Mouse (Mus musculus): ENCODE results near the gene Tcl1b5. TPM values are rescaled to one million over a fixed set of nuclear protein-coding genes. Genes with fewer than 3 reads are reported as not detected.

The Tcl1b5 gene
- total RNA-seq (2023), result not detected

DNA sequence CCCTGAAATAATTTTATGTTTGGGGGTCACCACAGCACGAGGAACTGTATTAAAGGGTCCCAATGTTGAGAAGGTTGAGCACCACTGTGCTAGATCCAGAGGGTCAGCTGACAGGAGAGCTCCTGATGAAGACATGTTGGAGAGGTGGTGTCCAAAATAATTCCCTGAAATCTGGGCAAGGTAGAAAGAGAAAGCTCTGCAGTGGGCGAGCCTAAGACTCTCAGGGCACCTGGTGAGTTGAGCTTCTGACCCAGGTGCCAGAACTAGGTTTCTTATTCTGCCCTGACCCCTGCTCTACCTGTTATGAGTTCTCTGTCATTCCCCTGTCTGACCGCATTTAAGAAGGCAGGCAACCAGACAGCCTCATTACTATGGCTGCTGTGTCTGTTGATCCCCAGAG lies at the start of gene Tcl1b5:
Gene Tcl1b5 (plus strand): TSS at position 301 of the 400 bp plus-strand sequence.

GRCm38 (mm10) chr12:105145714-105146113 lies 30.4 kb upstream of the Tcl1b5 start, which contains the start of gene Tcl1b2:
TSS of gene Tcl1b2 (plus strand) at chr12:105146014.

GRCm38 (mm10) chr12:105159390-105159789 lies 16.8 kb upstream of the Tcl1b5 start, which contains the start of gene Tcl1b1:
TSS of gene Tcl1b1 (plus strand) at chr12:105159690.

GRCm38 (mm10) chr12:105190743-105191142 lies 14.6 kb downstream of the Tcl1b5 start, which contains the start of gene Tcl1b3:
TSS of gene Tcl1b3 (plus strand) at chr12:105191043.

DNA sequence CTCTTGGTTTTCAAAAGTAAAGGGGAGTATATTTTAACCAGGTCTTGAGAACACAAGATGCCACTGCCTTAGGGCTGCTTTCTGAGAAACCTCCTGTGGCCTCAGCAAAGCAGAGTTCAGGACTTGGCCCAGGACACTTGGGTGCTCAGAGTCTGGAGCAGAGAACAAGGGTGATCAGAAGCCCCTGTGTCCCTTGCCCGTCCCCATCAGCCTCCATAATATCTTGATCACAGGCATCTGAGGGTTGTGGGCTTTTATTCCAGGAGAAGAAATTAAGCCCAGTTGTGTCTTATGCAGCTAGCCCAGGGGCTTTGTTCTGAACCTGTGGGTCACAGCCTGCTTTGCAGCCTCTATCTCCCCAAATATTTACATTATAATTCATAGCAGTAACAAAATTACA lies 25.5 kb downstream of the Tcl1b5 start, which contains the start of gene Tcl1b4:
Gene Tcl1b4 (plus strand): TSS at position 301 of the 400 bp plus-strand sequence.

DNA sequence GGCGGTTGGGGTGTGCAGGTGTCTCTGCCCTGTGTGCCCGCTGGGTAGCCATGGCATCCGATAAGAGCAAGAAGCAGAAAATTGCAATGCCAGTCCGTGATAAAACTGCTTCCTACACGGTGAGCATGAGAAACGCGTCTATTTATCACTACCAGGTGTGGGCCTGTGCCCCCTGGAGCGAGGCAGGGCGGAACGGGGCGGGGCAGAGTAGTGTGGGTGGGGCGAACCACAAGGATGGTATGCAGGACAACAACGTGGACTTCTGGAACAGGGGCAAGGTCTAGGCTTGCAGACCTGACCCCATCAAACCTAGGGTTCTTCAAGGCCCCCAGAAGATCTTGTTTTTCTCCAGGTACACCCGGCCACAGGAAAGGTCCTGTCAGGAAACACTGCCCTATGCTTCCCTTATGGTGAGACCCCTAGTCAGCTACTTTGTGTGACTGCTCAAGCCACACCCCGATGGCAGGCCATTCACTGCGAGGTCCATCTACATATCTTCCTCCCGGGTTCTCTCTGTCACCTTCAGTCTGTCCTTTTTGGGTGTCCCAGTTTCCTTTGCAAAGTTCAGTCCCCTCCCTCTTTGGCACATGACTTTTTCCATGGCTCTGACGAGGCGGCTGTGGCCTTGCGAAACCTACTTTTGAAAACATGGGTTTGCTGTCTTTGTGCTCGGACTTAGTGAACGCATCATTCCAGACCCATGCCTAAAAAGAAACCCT lies 46.6 kb downstream of the Tcl1b5 start, which contains the start of gene Tcl1:
Gene Tcl1 (minus strand): TSS at position 193 of the 719 bp plus-strand sequence.

Other genes with a start within 250 kb of the Tcl1b5 start
- 10 to 100 TPM; 33.1 to 35.9 TPM for gene Syne3, start 166.5 kb upstream of the Tcl1b5 start, total RNA-seq (2023)
- 10 to 100 TPM; 25.7 to 45.1 TPM for gene Glrx5, start 143.7 kb upstream of the Tcl1b5 start, total RNA-seq (2023)
- not detected for gene Tcl1b2, start 30.3 kb upstream of the Tcl1b5 start, total RNA-seq (2023)
- not detected for gene Tcl1b1, start 16.7 kb upstream of the Tcl1b5 start, total RNA-seq (2023)
- gene Tcl1b3, start 14.7 kb downstream of the Tcl1b5 start, total RNA-seq (2023), result not detected
- gene Tcl1b4, start 25.6 kb downstream of the Tcl1b5 start, total RNA-seq (2023), result not detected
- not detected for gene Tcl1, start 46.4 kb downstream of the Tcl1b5 start, total RNA-seq (2023)
- gene Tunar, start 157.5 kb downstream of the Tcl1b5 start, total RNA-seq (2023), result not detected

Measured in neutrophil, adult 83 days (primary cell).